Comparison of ENCODE assay signal across 27 mouse cellular contexts in genomic region chr2:72843610-72844009, GRCm38 (mm10).
DNase-seq lines count a peak whose midpoint lies in the region; ATAC-seq and TF ChIP-seq lines count a peak whose summit lies in the region.
"Had no signal": no experiment of that assay in that cellular context is flagged by ENCODE, and none has a peak within 500 bp of the region (broad histone marks: within the 10 kb centered on the region; RNA-seq: fewer than 3 reads in every experiment).

No protein-coding gene starts in this region.

- H3K9me3 ChIP-seq in embryonic facial prominence, embryonic 14.5 days (ENCODE audit: control insufficient read depth, low read length): peaks cover 12% of the 10 kb centered on the region; the same call in 1 of the 2 replicates
- H3K9me3 ChIP-seq in embryonic facial prominence, embryonic 10.5 days: no peaks in the 10 kb centered on the region
- H3K9me3 ChIP-seq in limb, embryonic 14.5 days (ENCODE audit: control insufficient read depth, low read length): 0 out of 2 replicates have a peak, but pooled peaks cover 7% of the 10 kb centered on the region
- no peaks in the 10 kb centered on the region for H3K9me3 ChIP-seq in limb, embryonic 10.5 days (replicated peaks)
- H3K9me3 ChIP-seq: forebrain, embryonic 13.5 days had no signal

- DNase-seq in embryonic facial prominence, embryonic 14.5 days (ENCODE audit: low spot score): peak; percentile 57
- no peak for DNase-seq in embryonic facial prominence, embryonic 10.5 days (ENCODE audit: low spot score)
- DNase-seq in heart, adult 18-20 months: peak; percentile 5 to 9
- DNase-seq in heart, adult 9 months (ENCODE audit: low spot score in 2 of 2): no peak
- DNase-seq in limb, embryonic 14.5 days (ENCODE audit: low spot score): peak; percentile 5
- DNase-seq in limb, embryonic 10.5 days (ENCODE audit: low spot score): no peak
- DNase-seq in NIH3T3 (ENCODE audit: low read depth): peak; percentile 22
- DNase-seq in gastrocnemius, postnatal 25 days: no peak
- DNase-seq: adrenal gland, adult 8-10 months; adrenal gland, postnatal 25 days; cerebellum, adult 18-20 months; cerebellum, adult 9-11 months; cerebellum, postnatal 36 days; embryo, embryonic 11 days; gastrocnemius, postnatal 36 days; kidney, adult 18-20 months; kidney, adult 9 months had no signal

- no peak overlapping the region for H3K4me3 ChIP-seq in embryonic facial prominence, embryonic 14.5 days (ENCODE audit: low read depth, low read length)
- no peak overlapping the region for H3K4me3 ChIP-seq in embryonic facial prominence, embryonic 10.5 days
- no peak overlapping the region for H3K4me3 ChIP-seq in limb, embryonic 14.5 days (replicated peaks; ENCODE audit: low read length)
- H3K4me3 ChIP-seq in limb, embryonic 10.5 days: no peak overlapping the region
- H3K4me3 ChIP-seq: embryonic facial prominence, embryonic 15.5 days; forebrain, embryonic 13.5 days; heart, embryonic 13.5 days had no signal

- no peak; the same call in 1 of the 2 replicates for ATAC-seq in embryonic facial prominence, embryonic 14.5 days (ENCODE audit: low read depth)
- ATAC-seq in limb, embryonic 14.5 days (ENCODE audit: low FRiP score, low read depth): no peak
- ATAC-seq: activated CD4-positive, CD25-positive, alpha-beta regulatory T cell, adult 4 months; CD4-positive, CD25-positive, alpha-beta regulatory T cell, adult 4 months; forebrain, embryonic 13.5 days; forebrain, embryonic 16.5 days; hindbrain, postnatal 0 days; inflammation-experienced regulatory T-cells, adult 6 months; intestine, embryonic 16.5 days had no signal

- H3K27ac ChIP-seq in embryonic facial prominence, embryonic 14.5 days (replicated peaks; ENCODE audit: low read depth, low read length): no peak overlapping the region
- no peak overlapping the region for H3K27ac ChIP-seq in embryonic facial prominence, embryonic 10.5 days (replicated peaks)
- no peak overlapping the region for H3K27ac ChIP-seq in limb, embryonic 14.5 days (replicated peaks; ENCODE audit: low read depth, low read length)
- no peak overlapping the region for H3K27ac ChIP-seq in limb, embryonic 10.5 days
- H3K27ac ChIP-seq: embryonic facial prominence, embryonic 15.5 days; forebrain, embryonic 13.5 days; heart, embryonic 13.5 days; hindbrain, embryonic 14.5 days; hindbrain, postnatal 0 days had no signal

- no peaks in the 10 kb centered on the region for H3K36me3 ChIP-seq in embryonic facial prominence, embryonic 14.5 days (ENCODE audit: control insufficient read depth, insufficient read depth, low read length)
- H3K36me3 ChIP-seq in embryonic facial prominence, embryonic 10.5 days (replicated peaks): no peaks in the 10 kb centered on the region
- no peaks in the 10 kb centered on the region for H3K36me3 ChIP-seq in limb, embryonic 14.5 days (ENCODE audit: control insufficient read depth, insufficient read depth, low read length)
- H3K36me3 ChIP-seq in limb, embryonic 10.5 days: no peaks in the 10 kb centered on the region
- H3K36me3 ChIP-seq: embryonic facial prominence, embryonic 15.5 days; heart, embryonic 13.5 days had no signal

- TF ChIP-seq POLR2A in limb, embryonic 14.5 days (IDR thresholded peaks at IDR 0.05; ENCODE audit: borderline replicate concordance, extremely low read depth, insufficient read depth, insufficient read length): no peak

- 69% methylated on average over 2 of the region's 2 CpGs for WGBS in embryonic facial prominence, embryonic 14.5 days
- WGBS in embryonic facial prominence, embryonic 10.5 days: 86% methylated on average over 2 of the region's 2 CpGs
- WGBS in limb, embryonic 14.5 days: 84% methylated on average over 2 of the region's 2 CpGs
- WGBS in limb, embryonic 10.5 days: 92% methylated on average over 2 of the region's 2 CpGs

- H3K4me1 ChIP-seq in embryonic facial prominence, embryonic 14.5 days (ENCODE audit: control insufficient read depth, insufficient read depth, low read length): 0 out of 2 replicates have a peak, but pooled peaks cover 3% of the 10 kb centered on the region
- H3K4me1 ChIP-seq in embryonic facial prominence, embryonic 10.5 days: peaks cover 2% of the 10 kb centered on the region; the same call in 1 of the 2 replicates
- peaks cover 5% of the 10 kb centered on the region for H3K4me1 ChIP-seq in limb, embryonic 14.5 days (ENCODE audit: control insufficient read depth, insufficient read depth, low read length)
- peaks cover 20% of the 10 kb centered on the region; the same call in 1 of the 2 replicates for H3K4me1 ChIP-seq in limb, embryonic 10.5 days
- H3K4me1 ChIP-seq: forebrain, embryonic 13.5 days had no signal

- no peak overlapping the region for H3K4me2 ChIP-seq in embryonic facial prominence, embryonic 14.5 days (ENCODE audit: low read depth, low read length)
- no peak overlapping the region for H3K4me2 ChIP-seq in limb, embryonic 14.5 days (replicated peaks; ENCODE audit: low read depth, low read length, severe bottlenecking)
- H3K4me2 ChIP-seq: embryonic facial prominence, embryonic 15.5 days; forebrain, embryonic 13.5 days; heart, embryonic 13.5 days; hindbrain, embryonic 14.5 days had no signal

- H3K27me3 ChIP-seq in embryonic facial prominence, embryonic 14.5 days (replicated peaks; ENCODE audit: control insufficient read depth, insufficient read depth, low read length): no peaks in the 10 kb centered on the region
- H3K27me3 ChIP-seq in embryonic facial prominence, embryonic 10.5 days (replicated peaks; ENCODE audit: low read depth, poor library complexity, severe bottlenecking): no peaks in the 10 kb centered on the region
- no peaks in the 10 kb centered on the region for H3K27me3 ChIP-seq in limb, embryonic 14.5 days (ENCODE audit: control insufficient read depth, insufficient read depth, low read length)
- H3K27me3 ChIP-seq in limb, embryonic 10.5 days (ENCODE audit: low read depth, poor library complexity, severe bottlenecking): no peaks in the 10 kb centered on the region
- H3K27me3 ChIP-seq: embryonic facial prominence, embryonic 15.5 days; forebrain, embryonic 13.5 days; heart, embryonic 13.5 days had no signal

- H3K9ac ChIP-seq in embryonic facial prominence, embryonic 14.5 days (ENCODE audit: low read depth, low read length): no peak overlapping the region
- H3K9ac ChIP-seq in limb, embryonic 14.5 days (ENCODE audit: low read depth, low read length, severe bottlenecking): no peak overlapping the region
- H3K9ac ChIP-seq: embryonic facial prominence, embryonic 15.5 days; forebrain, embryonic 13.5 days; heart, embryonic 13.5 days; hindbrain, embryonic 14.5 days had no signal

Comparison
In these comparisons a context has a peak if more than half of its experiments do, and no peak if none do; other contexts are left out.
1. DNase-seq: peak in embryonic facial prominence, embryonic 14.5 days (single experiment), heart, adult 18-20 months (2 of 2), limb, embryonic 14.5 days (single experiment) and NIH3T3 (single experiment); none in embryonic facial prominence, embryonic 10.5 days (single experiment), heart, adult 9 months (0 of 2), limb, embryonic 10.5 days (single experiment) and gastrocnemius, postnatal 25 days (single experiment).